Mouse (Mus musculus): ENCODE measurements around the gene Ttll11.

DNA sequence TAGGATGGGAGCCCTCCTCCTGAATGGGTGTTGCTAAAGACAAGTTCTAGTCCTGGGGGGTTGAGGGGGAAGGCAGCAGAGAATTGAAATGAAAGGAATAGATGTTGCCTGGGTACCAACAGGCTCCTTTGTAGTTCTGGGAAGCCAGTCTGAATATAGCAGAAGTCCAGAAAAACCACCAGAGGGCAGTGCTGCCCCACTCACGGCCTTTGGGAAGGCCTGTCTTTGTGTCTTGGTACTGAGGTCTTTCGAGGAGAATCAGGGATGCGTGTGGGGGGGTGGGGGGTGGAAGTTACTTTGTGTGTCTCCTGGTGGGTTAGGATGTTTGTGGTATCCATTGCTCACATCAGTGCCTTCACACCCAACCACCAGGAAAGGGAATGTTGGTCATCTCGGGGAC, 29.7 kb upstream of the Ttll11 start:
- TF ChIP-seq MAFK (IDR thresholded peaks at IDR 0.05; ENCODE audit: insufficient read depth, low read depth, low read length): no peak
- no peak for TF ChIP-seq CHD2 (IDR thresholded peaks at IDR 0.05; ENCODE audit: low read depth, low read length)
- TF ChIP-seq HCFC1 (IDR thresholded peaks at IDR 0.05; ENCODE audit: borderline replicate concordance, insufficient read depth, low read length): no peak
- no peak for TF ChIP-seq ZNF384 (IDR thresholded peaks at IDR 0.05; ENCODE audit: low read depth, low read length)
